Comparison of ENCODE assay signal across 11 mouse cellular contexts in the genomic region with DNA sequence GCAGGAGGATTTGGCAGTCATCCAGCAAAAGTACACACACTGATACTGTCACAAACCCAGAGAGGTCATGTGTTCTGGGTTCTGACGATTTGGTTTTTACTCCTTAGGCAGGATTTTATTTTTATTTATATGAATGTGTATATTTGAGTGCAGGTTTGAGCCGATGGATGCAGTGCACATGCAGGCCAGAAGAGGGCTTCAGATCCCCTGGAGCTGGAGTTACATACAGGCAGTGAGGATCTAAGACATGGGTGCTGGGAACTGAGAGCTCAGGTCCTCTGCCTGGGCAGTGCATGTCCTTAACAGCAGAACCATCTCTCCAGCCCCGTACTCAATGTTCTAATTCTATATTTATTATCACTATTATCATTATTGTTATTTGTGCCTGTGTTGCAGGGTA.
DNase-seq lines count a peak whose midpoint lies in the region; ATAC-seq and TF ChIP-seq lines count a peak whose summit lies in the region.
"Had no signal": no experiment of that assay in that cellular context is flagged by ENCODE, and none has a peak within 500 bp of the region (broad histone marks: within the 10 kb centered on the region; RNA-seq: fewer than 3 reads in every experiment).

No protein-coding gene starts in this region.

- H3K27ac ChIP-seq in heart, embryonic 10.5 days, result no peak overlapping the region
- H3K27ac ChIP-seq in liver, postnatal 0 days (ENCODE audit: low read depth), result no peak overlapping the region
- no peak overlapping the region for H3K27ac ChIP-seq in liver, embryonic 11.5 days (ENCODE audit: low read depth, low read length)
- H3K27ac ChIP-seq: embryonic facial prominence, embryonic 15.5 days; liver, embryonic 15.5 days had no signal

- CTCF ChIA-PET in Patski (lab: Charles Lee), result interaction anchor here (0.8 to 2.2 kb wide), 2 partner anchors 9 to 387 kb away, joined by 3 to 8 read pairs; no protein-coding TSS in a partner anchor

- ATAC-seq in liver, postnatal 0 days, result no peak
- ATAC-seq in liver, embryonic 11.5 days (replicated peaks; ENCODE audit: low FRiP score), result no peak
- no peak for ATAC-seq in Patski
- peak; percentile 69; the same call in 1 of the 2 replicates for ATAC-seq in granulocyte monocyte progenitor cell, adult 5-6 weeks (replicated peaks; ENCODE audit: poor library complexity, severe bottlenecking)
- ATAC-seq: activated CD4-positive, CD25-positive, alpha-beta regulatory T cell, adult 4 months had no signal

- in situ Hi-C loops in Patski (cut with MboI; ENCODE audit: low pct_unique_long_range_greater_than_20kb), result no loop called here

- no peaks in the 10 kb centered on the region for H3K36me3 ChIP-seq in heart, embryonic 10.5 days
- H3K36me3 ChIP-seq in liver, postnatal 0 days (replicated peaks; ENCODE audit: insufficient read depth, low read length), result no peaks in the 10 kb centered on the region
- no peaks in the 10 kb centered on the region for H3K36me3 ChIP-seq in liver, embryonic 11.5 days (ENCODE audit: control insufficient read depth, insufficient read depth, low read length)
- H3K36me3 ChIP-seq: embryonic facial prominence, embryonic 15.5 days; liver, embryonic 15.5 days had no signal

- H3K4me2 ChIP-seq in liver, postnatal 0 days (ENCODE audit: low read depth, low read length), result no peak overlapping the region
- no peak overlapping the region for H3K4me2 ChIP-seq in liver, embryonic 11.5 days
- H3K4me2 ChIP-seq: embryonic facial prominence, embryonic 15.5 days; liver, embryonic 15.5 days had no signal

- H3K4me1 ChIP-seq in heart, embryonic 10.5 days, result no peaks in the 10 kb centered on the region
- H3K4me1 ChIP-seq in liver, postnatal 0 days (ENCODE audit: insufficient read depth), result no peaks in the 10 kb centered on the region
- no peaks in the 10 kb centered on the region for H3K4me1 ChIP-seq in liver, embryonic 11.5 days (replicated peaks; ENCODE audit: control insufficient read depth, insufficient read depth, low read length)
- H3K4me1 ChIP-seq: liver, embryonic 15.5 days had no signal

- peak; percentile 48 for TF ChIP-seq CTCF in liver, postnatal 0 days (IDR thresholded peaks at IDR 0.05; ENCODE audit: low read depth)
- TF ChIP-seq CTCF in Patski (IDR thresholded peaks at IDR 0.05), result peak; percentile 80

- H3K27me3 ChIP-seq in heart, embryonic 10.5 days (ENCODE audit: insufficient read depth, poor library complexity, severe bottlenecking), result no peaks in the 10 kb centered on the region
- no peaks in the 10 kb centered on the region for H3K27me3 ChIP-seq in liver, postnatal 0 days (ENCODE audit: insufficient read depth, low read length)
- no peaks in the 10 kb centered on the region for H3K27me3 ChIP-seq in liver, embryonic 11.5 days (replicated peaks; ENCODE audit: control insufficient read depth, insufficient read depth, low read length)
- H3K27me3 ChIP-seq in Patski, result no peaks in the 10 kb centered on the region
- H3K27me3 ChIP-seq: embryonic facial prominence, embryonic 15.5 days; liver, embryonic 15.5 days had no signal

- peak; percentile 77 for DNase-seq in heart, adult 11 months
- DNase-seq in heart, embryonic 10.5 days (ENCODE audit: low spot score), result no peak
- DNase-seq in liver, postnatal 0 days, result no peak
- DNase-seq in liver, embryonic 11.5 days (ENCODE audit: low spot score), result no peak
- DNase-seq in Patski (ENCODE audit: low read depth, low spot score), result no peak
- DNase-seq in ovary, postnatal 10 days (ENCODE audit: low spot score), result no peak

- POLR2A ChIA-PET in Patski (lab: Charles Lee), result no interaction called here

- 59% methylated on average over 3 of the region's 3 CpGs for WGBS in heart, embryonic 10.5 days
- WGBS in liver, postnatal 0 days (ENCODE audit: insufficient replicate concordance), result 55% methylated on average over 3 of the region's 3 CpGs
- 45% methylated on average over 3 of the region's 3 CpGs for WGBS in liver, embryonic 11.5 days

- H3K9me3 ChIP-seq in heart, embryonic 10.5 days, result no peaks in the 10 kb centered on the region
- H3K9me3 ChIP-seq in liver, postnatal 0 days (ENCODE audit: low read length), result no peaks in the 10 kb centered on the region
- no peaks in the 10 kb centered on the region for H3K9me3 ChIP-seq in liver, embryonic 11.5 days (ENCODE audit: control insufficient read depth, low read length)
- H3K9me3 ChIP-seq: embryonic facial prominence, embryonic 15.5 days; liver, embryonic 15.5 days had no signal

- no peak overlapping the region for H3K4me3 ChIP-seq in heart, embryonic 10.5 days
- H3K4me3 ChIP-seq in liver, postnatal 0 days (ENCODE audit: low read depth, low read length), result no peak overlapping the region
- no peak overlapping the region for H3K4me3 ChIP-seq in liver, embryonic 11.5 days (ENCODE audit: low read depth, low read length)
- H3K4me3 ChIP-seq: embryonic facial prominence, embryonic 15.5 days; liver, embryonic 15.5 days; myocyte had no signal

- H3K9ac ChIP-seq in liver, postnatal 0 days (replicated peaks), result no peak overlapping the region
- no peak overlapping the region for H3K9ac ChIP-seq in liver, embryonic 11.5 days (ENCODE audit: low read depth, low read length)
- H3K9ac ChIP-seq: embryonic facial prominence, embryonic 15.5 days; liver, embryonic 15.5 days had no signal

- TF ChIP-seq EP300 in liver, postnatal 0 days (IDR thresholded peaks at IDR 0.05; ENCODE audit: low read depth), result no peak
